Mouse (Mus musculus): ENCODE measurements at regions not wholly inside any gene's neighbourhood (a gene's known extent, or its start where the extent isn't known, plus 50 kb on each side); places are given as distances from the start of the nearest gene placed in this dataset.

DNA sequence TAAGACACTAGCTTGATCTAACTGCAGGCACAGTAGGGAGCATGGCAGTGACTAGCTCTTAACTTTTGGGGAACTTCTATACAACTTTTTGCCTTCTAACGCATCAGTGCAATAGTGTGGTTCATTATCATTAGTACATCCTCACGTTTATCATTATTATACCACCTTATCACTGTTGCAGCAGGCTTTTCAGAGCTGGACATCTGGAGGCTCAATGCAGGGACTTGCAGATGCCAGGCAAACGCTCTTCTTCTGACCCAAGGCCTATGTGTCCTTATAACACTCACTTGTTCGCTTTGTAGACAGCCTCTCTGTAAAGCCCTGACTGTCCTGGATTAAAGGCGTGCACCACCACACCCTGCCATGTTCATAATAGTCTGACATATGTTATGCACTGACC lies 53.5 kb upstream of the Ubash3b start:
- TF ChIP-seq POLR2A (IDR thresholded peaks at IDR 0.05; ENCODE audit: insufficient read depth, low read depth, low read length): no peak
- no peak for TF ChIP-seq CTCF (IDR thresholded peaks at IDR 0.05; ENCODE audit: insufficient read depth, low read depth, low read length)
